Mouse (Mus musculus) embryo, embryonic 11 days (tissue): ENCODE data around the gene Emg1.
"Not testable (repeated sequence)": the region's sequence is repeated elsewhere in the genome, so short reads cannot be mapped to it uniquely, and the experiment has no call there.

ENCODE experiments used
- DNase-seq: peaks from one replicate; pipeline ENCODE4 v3.0.0-alpha.2; 2015

Gene Emg1

GRCm38 (mm10) chr6:124704417-124704816, 7.6 kb downstream of the Emg1 start:
- DNase-seq, result no peak

DNA sequence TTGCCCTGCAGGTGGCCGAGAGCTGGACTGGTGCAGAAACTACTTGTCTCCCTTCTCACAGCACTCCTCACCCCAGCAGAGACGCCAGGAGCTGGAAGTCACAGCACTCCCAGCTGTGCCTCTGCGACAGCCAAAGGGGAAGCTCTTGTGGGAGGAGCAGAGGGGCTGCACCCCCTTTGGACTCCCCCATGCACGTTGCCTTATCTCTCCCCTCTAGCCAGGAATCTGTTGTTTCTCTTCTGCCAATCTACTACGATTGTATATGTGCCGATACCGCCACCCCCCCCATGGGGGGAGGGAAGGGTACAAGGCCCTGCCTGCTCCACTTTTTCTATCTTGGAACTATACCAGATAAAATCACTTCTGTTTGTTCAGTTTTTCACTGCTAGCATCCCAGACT, 8.2 kb downstream of the Emg1 start:
- no peak for DNase-seq

- peak; percentile 73 for DNase-seq
Observed at GRCm38 (mm10) chr6:124702784-124703103, 9.2 kb downstream of the Emg1 start.

DNA sequence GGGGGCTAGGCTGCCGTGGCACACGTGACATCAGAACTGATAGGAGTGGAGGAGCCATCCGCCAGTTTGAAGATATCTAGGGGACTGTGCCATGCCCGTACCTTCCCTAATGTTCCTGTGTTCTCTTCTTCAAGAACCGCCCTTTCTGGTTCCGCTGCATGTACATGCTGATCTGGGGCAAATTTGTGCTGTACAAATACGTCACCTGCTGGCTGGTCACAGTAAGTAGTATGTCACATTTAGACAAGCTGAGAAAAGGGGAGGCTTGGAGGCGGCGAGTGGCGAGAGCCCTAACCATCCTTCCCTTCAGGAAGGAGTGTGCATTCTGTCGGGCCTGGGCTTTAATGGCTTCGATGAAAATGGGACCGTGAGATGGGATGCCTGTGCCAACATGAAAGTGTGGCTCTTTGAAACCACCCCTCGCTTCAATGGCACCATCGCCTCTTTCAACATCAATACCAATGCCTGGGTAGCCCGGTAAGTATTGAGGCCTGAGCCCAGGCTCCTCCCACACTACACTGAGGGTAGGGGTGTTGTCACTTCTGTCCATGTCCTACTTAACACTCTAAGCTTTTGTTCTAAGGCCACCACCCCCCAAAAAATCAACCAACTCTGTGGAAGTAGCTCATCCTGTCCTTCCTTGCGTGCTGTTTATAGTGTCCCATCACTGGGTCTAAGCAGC, 9.7 kb downstream of the Emg1 start:
- DNase-seq, result no peak

DNA sequence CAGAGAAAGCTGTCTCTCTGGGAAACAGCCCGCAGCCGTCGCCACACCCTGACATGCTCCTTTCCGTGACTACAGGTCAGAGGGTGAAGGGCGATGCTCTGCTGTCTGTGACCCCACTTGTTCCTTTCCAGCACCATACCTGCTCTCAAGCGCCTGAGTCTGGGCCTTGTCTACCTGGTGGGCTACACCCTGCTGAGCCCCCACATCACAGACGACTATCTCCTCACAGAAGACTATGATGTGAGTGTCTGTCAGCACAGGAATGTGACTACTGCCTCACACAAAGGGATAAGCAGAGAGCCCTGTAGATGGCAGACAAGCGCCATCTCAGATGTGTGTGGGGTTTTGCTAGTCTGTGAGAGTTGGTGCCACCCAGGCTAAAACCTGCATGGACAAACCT, 10.6 kb downstream of the Emg1 start:
- no peak for DNase-seq

- DNase-seq, result no peak
Observed at GRCm38 (mm10) chr6:124699962-124700610, 11.9 kb downstream of the Emg1 start.

- DNase-seq, result no peak
Observed at GRCm38 (mm10) chr6:124699366-124699765, 12.6 kb downstream of the Emg1 start.

GRCm38 (mm10) chr6:124698751-124699150, 13.2 kb downstream of the Emg1 start:
- DNase-seq, result no peak

DNA sequence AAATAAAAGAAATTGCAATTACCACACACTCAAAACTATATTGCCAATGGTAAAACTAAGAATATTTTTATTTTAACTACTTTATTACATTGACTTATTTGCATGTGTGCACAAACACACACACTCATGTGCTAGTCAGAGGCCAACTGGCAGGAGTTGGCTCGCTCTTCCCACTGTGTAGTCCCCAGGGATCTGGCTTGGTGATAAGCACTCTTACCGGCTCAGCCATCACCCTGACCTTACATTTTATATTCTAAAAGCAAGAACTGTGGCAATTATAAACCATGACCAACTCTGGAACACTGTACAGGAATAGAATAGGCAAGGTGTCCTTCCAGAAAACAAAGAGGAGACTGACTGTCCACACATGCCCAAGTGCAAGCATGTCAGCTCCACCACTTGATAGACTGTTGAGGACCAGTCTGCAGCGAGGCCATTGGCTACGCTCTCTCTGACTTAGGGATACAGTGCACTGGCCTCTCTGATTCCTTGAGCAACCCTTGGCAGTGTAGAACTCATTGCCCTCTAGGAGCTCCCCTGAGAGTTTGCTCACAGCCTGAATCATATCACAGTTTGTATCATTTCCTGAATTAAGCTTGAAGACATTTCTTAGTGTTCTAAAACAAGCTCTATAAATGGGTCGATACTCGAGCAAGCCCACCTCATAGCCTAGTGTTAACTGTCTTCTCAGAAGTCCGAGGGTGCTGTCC, 15.4 kb downstream of the Emg1 start:
- DNase-seq, result no peak

- no peak for DNase-seq
Observed at GRCm38 (mm10) chr6:124694166-124694955, 17.6 kb downstream of the Emg1 start.

- no peak for DNase-seq
Observed at GRCm38 (mm10) chr6:124693243-124693981, 18.6 kb downstream of the Emg1 start.

DNA sequence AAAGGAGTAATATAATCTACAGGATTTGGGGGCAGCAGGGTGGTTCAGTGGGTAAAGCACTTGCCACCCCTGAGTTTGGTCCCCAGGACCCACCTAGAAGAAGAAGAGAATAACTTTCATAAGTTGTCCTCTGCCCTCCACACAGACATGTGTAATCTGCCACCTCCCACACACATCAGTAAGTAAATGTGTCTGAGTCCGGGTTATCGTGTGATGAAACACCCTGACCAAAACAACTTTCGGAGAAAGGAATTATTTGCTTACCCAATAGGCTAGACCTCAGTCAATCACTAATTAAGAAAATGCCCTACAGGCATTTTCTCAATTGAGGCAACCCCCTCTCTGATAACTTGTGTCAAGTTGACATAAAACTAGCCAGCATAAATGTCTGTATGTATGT, 21.5 kb downstream of the Emg1 start:
- no peak for DNase-seq

DNA sequence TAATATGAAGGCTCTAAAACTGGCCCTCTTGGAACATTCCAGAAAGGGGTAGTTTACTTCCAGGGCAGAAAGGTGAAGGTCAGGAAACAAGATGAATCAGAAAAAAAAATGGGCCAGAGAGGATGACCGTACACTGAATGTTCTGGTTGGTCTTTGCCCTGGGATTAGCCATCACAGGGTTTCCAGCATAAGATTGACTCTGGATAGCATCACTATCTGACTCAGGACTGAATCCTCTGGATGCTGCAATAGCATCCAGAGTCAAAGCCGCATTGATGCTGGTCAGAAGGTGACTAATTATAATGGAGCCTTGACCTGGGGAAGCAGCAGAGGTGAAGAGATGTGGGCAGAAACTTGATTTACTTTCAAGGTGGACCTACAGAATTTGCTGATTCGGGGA, 23.0 kb downstream of the Emg1 start:
- no peak for DNase-seq

DNA sequence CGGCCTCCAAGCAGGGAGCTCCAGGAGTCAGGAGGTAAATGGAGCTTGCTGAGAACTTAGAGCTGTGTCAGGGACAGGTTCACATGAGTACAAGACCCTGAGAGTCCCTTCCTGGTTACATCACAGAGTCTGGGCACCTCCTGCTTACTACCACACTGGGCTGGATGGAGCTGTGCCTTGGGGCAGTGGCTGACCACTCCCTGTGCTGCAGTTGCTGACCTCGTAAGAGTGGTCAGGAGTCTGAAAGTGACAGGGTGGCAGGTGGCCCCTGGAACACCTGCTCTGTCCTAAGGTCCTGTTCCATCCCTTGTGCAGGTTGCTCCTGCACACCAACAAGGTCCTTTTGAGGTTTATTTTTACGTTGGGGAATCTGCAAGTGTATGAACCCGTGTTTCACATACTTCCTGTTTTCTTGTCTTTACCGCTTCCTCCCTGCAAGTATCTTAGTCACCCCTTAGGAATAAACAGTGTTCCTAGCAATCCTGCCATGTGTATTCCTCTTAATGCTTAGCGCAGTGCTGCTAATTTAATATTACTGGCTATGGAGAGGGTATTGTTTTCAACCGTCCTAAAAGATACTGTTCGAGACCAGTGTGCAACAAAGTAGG, 23.7 kb downstream of the Emg1 start:
- DNase-seq, result no peak

- DNase-seq, result not testable (repeated sequence)
Observed at GRCm38 (mm10) chr6:124686644-124687043, 25.3 kb downstream of the Emg1 start.

- DNase-seq, result no peak
Observed at GRCm38 (mm10) chr6:124685606-124686386, 26.2 kb downstream of the Emg1 start.

- no peak for DNase-seq
Observed at GRCm38 (mm10) chr6:124683591-124684417, 28.2 kb downstream of the Emg1 start.

- not testable (repeated sequence) for DNase-seq
Observed at GRCm38 (mm10) chr6:124682291-124682690, 29.7 kb downstream of the Emg1 start.

GRCm38 (mm10) chr6:124679486-124679885, 32.5 kb downstream of the Emg1 start:
- no peak for DNase-seq

DNA sequence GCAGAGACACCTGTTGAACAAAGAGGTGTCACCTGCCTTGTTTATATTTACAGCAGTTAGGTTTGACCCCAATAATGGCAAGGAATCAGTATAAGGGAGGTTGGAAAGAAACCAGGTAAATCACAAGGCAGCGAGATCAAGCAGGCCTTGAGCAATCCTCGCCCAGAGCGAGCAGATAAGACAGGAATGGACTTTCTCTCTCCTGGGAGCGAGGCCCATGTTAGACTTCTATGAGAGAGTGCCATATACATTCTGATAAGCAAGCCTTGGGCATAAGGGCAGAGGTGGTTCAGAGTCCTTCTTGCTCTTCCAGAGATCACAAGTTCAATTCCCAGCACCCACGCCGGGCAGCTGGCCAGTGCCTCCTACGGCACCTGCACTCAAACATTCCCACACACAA, 33.2 kb downstream of the Emg1 start:
- no peak for DNase-seq

DNA sequence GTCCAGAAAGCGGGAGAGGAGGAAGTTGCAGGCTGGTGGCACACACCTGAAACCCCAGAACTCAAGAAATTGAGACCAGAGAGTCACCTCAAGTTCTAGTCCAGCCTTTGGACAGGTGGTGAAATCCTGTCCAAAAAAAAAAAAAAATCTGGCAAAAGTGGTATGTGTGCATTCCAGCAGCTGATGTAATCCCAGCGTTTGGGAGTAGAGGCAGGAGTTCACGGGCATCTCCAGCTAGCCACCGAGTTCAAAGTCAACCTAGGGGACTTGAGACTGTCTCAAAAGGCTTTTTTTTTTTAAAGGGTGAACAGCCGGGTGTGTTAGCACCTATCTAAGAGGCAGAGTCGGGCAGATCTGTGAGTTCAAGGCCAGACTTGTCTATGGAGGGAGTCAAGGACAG, 35.8 kb downstream of the Emg1 start:
- DNase-seq, result no peak
